Mouse (Mus musculus): Measurements from ENCODE around the gene Cdk11b. TPM values are rescaled to one million over a fixed set of nuclear protein-coding genes. Genes with fewer than 3 reads are reported as not detected.

Cdk11b gene
- total RNA-seq (2023) = 204 TPM

GRCm38 (mm10) chr4:155624338-155625291 lies at the start of gene Cdk11b:
TSS of gene Cdk11b (plus strand) at chr4:155624854.

GRCm38 (mm10) chr4:155601091-155601996 lies 23.3 kb upstream of the Cdk11b start, which contains the start of gene Slc35e2:
TSS of gene Slc35e2 (plus strand) at chr4:155601416.

GRCm38 (mm10) chr4:155645308-155645707 lies 20.7 kb downstream of the Cdk11b start, which contains the start of gene Gm10563:
TSS of gene Gm10563 (minus strand) at chr4:155645408.

GRCm38 (mm10) chr4:155653086-155653450 lies 28.4 kb downstream of the Cdk11b start, which contains the start of gene Mmp23:
TSS of gene Mmp23 (minus strand) at chr4:155653384.

GRCm38 (mm10) chr4:155668689-155669597 lies 44.3 kb downstream of the Cdk11b start, which contains the start of gene Mib2:
TSS of gene Mib2 (minus strand) at chr4:155669198.

GRCm38 (mm10) chr4:155694111-155694481 lies 69.4 kb downstream of the Cdk11b start, which contains the start of gene Fndc10:
TSS of gene Fndc10 (plus strand) at chr4:155694342.

Other genes starting within 250 kb of the Cdk11b start
- gene Gabrd, start 226.7 kb upstream of the Cdk11b start, total RNA-seq (2023) = not detected
- gene Cfap74, start 215.7 kb upstream of the Cdk11b start, total RNA-seq (2023) = 0.70 TPM
- not detected for gene Tmem52, start 155.7 kb upstream of the Cdk11b start, total RNA-seq (2023)
- gene Gnb1, start 133.5 kb upstream of the Cdk11b start, total RNA-seq (2023) = 275 TPM
- 46.9 TPM for gene Nadk, start 62.5 kb upstream of the Cdk11b start, total RNA-seq (2023)
- 34.9 TPM for gene Slc35e2, start 23.4 kb upstream of the Cdk11b start, total RNA-seq (2023)
- not detected for gene Gm10563, start 20.6 kb downstream of the Cdk11b start, total RNA-seq (2023)
- gene Mmp23, start 28.5 kb downstream of the Cdk11b start, total RNA-seq (2023) = not detected
- gene Mib2, start 44.3 kb downstream of the Cdk11b start, total RNA-seq (2023) = 35.2 TPM
- 8.0 TPM for gene Fndc10, start 69.5 kb downstream of the Cdk11b start, total RNA-seq (2023)
- gene Ssu72, start 79.9 kb downstream of the Cdk11b start, total RNA-seq (2023) = 69.3 TPM
- 1.2 TPM for gene Tmem240, start 109.9 kb downstream of the Cdk11b start, total RNA-seq (2023)
- gene Atad3a, start 136.2 kb downstream of the Cdk11b start, total RNA-seq (2023) = 52.2 TPM
- gene Vwa1, start 149.8 kb downstream of the Cdk11b start, total RNA-seq (2023) = not detected
- not detected for gene Tmem88b, start 161.0 kb downstream of the Cdk11b start, total RNA-seq (2023)
- gene Ankrd65, start 165.6 kb downstream of the Cdk11b start, total RNA-seq (2023) = not detected
- gene Mrpl20, start 178.0 kb downstream of the Cdk11b start, total RNA-seq (2023) = 36.7 TPM
- 283 TPM for gene Ccnl2, start 187.6 kb downstream of the Cdk11b start, total RNA-seq (2023)
- gene Aurkaip1, start 206.4 kb downstream of the Cdk11b start, total RNA-seq (2023) = 73.2 TPM
- gene Mxra8, start 214.8 kb downstream of the Cdk11b start, total RNA-seq (2023) = 3.2 TPM
- 67.2 TPM for gene Dvl1, start 222.5 kb downstream of the Cdk11b start, total RNA-seq (2023)
- gene Tas1r3, start 238.5 kb downstream of the Cdk11b start, total RNA-seq (2023) = 1.6 TPM
- gene Cptp, start 244.6 kb downstream of the Cdk11b start, total RNA-seq (2023) = 9.6 TPM
- 49.4 TPM for gene Ints11, start 244.7 kb downstream of the Cdk11b start, total RNA-seq (2023)